Mouse (Mus musculus) embryonic facial prominence, embryonic 10.5 days (tissue): Measurements from ENCODE around the gene Fcho1. TPM values are rescaled to one million over a fixed set of nuclear protein-coding genes. Genes with fewer than 3 reads are reported as not detected.

ENCODE experiments used
- DNase-seq: peaks from one replicate; pipeline ENCODE4 v3.0.0-alpha.2; 2017; ENCODE audit warnings: low spot score
- H3K27ac ChIP-seq: fragments of 300-500 bp; sonication (generic); replicated peaks from 2 replicates; pipeline ENCODE4 v1.5.1; 2016; ENCODE audit warnings: mild to moderate bottlenecking
- H3K27me3 ChIP-seq: fragments of 300-500 bp; sonication (generic); replicated peaks from 2 replicates; pipeline ENCODE4 v1.6.1; 2016; ENCODE audit warnings: low read depth, mild to moderate bottlenecking; ENCODE audit not compliant: poor library complexity, severe bottlenecking
- H3K36me3 ChIP-seq: fragments of 300-500 bp; sonication (generic); replicated peaks from 2 replicates; pipeline ENCODE4 v1.6.1; 2016; ENCODE audit warnings: mild to moderate bottlenecking, moderate library complexity
- H3K4me1 ChIP-seq: fragments of 300-500 bp; sonication (generic); 2 replicates; pipeline ENCODE4 v1.6.1; 2016
- H3K4me3 ChIP-seq: fragments of 300-500 bp; sonication (generic); 2 replicates; pipeline ENCODE4 v1.5.1; 2016; ENCODE audit warnings: mild to moderate bottlenecking, moderate library complexity
- H3K9me3 ChIP-seq: fragments of 300-500 bp; sonication (generic); 2 replicates; pipeline ENCODE4 v1.6.1; 2016; ENCODE audit warnings: mild to moderate bottlenecking
- WGBS: fragments of 180-500 bp; shearing (Covaris S2); methylation state at CpG from one replicate; pipeline ENCODE4 v1.1.7; 2016; 5-methylcytosine and 5-hydroxymethylcytosine counted together
- polyA plus RNA-seq: library from polyadenylated mRNA; unstranded; fragments of >200 nt; fragmentation: Nextera tagmentation; extraction: Ambion mirVana; gene quantifications from 2 replicates; pipeline ENCODE4 v1.2.1, GENCODE M21; 2016

Gene Fcho1
- polyA plus RNA-seq, 1 experiment from 2014 or later: 7.9 TPM

GRCm38 (mm10) chr8:71666855-71667254 lies 58.7 kb downstream of the Fcho1 start:
- no peaks in the 10 kb centered on the region for H3K36me3 ChIP-seq
- no peak overlapping the region for H3K27ac ChIP-seq
- peaks cover 85% of the 10 kb centered on the region for H3K27me3 ChIP-seq
- no peak for DNase-seq
- no peaks in the 10 kb centered on the region for H3K9me3 ChIP-seq
- no peak overlapping the region for H3K4me3 ChIP-seq
- 55% methylated on average over 1 of the region's 1 CpGs for WGBS
- H3K4me1 ChIP-seq: peaks cover 65% of the 10 kb centered on the region

GRCm38 (mm10) chr8:71665331-71666130 lies 60.0 kb downstream of the Fcho1 start:
- H3K36me3 ChIP-seq: no peaks in the 10 kb centered on the region

GRCm38 (mm10) chr8:71660325-71661120 lies 65.0 kb downstream of the Fcho1 start:
- DNase-seq: peak; percentile 88
- Histone ChIP-seq H3K36me3 (no peaks in the 10 kb centered on the region), H3K9me3 (no peaks in the 10 kb centered on the region), H3K27ac (no peak overlapping the region), H3K4me1 (peaks cover 13% of the 10 kb centered on the region), H3K27me3 (peaks cover 90% of the 10 kb centered on the region), H3K4me3 (no peak overlapping the region)
- WGBS: 6% methylated on average over 36 of the region's 36 CpGs

More at GRCm38 (mm10) chr8:71665331-71666130, 60.0 kb downstream of the Fcho1 start:
- H3K27ac ChIP-seq: peak overlapping the region; percentile 74
- WGBS: 3% methylated on average over 22 of the region's 22 CpGs
- H3K9me3 ChIP-seq: no peaks in the 10 kb centered on the region
- peak; percentile 95 for DNase-seq
- H3K4me1 ChIP-seq: peaks cover 52% of the 10 kb centered on the region
- peaks cover 86% of the 10 kb centered on the region for H3K27me3 ChIP-seq
- peak overlapping the region; percentile 48 for H3K4me3 ChIP-seq

DNA sequence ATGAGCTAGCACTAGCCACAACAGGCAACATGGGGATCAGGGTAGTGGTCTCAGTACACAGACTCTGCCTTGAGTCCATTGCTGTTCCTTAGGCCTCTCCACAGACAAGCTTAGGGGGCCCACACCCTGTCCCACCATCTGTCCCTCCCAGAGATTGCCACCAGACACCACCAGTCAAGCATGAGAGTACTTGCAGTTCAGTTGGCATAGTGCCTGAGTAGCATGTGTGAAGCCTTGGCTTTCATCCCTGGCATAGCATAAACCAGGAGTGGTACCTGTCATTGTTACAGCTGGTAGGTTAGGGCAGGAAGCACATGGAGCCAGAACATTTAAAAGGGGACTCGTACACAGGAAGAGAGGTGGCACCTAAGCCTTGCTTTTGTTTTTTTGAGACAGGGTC lies 65.8 kb downstream of the Fcho1 start:
- 54% methylated on average over 1 of the region's 1 CpGs for WGBS
- Histone ChIP-seq H3K9me3 (no peaks in the 10 kb centered on the region), H3K36me3 (no peaks in the 10 kb centered on the region), H3K4me1 (peaks cover 9% of the 10 kb centered on the region), H3K27me3 (peaks cover 98% of the 10 kb centered on the region), H3K4me3 (no peak overlapping the region), H3K27ac (no peak overlapping the region)
- DNase-seq: no peak

- peaks cover 98% of the 10 kb centered on the region for H3K27me3 ChIP-seq
- WGBS: 29% methylated on average over 17 of the region's 17 CpGs
- H3K36me3 ChIP-seq: no peaks in the 10 kb centered on the region
- no peaks in the 10 kb centered on the region for H3K9me3 ChIP-seq
- H3K27ac ChIP-seq: no peak overlapping the region
- no peak for DNase-seq
- H3K4me1 ChIP-seq: peaks cover 12% of the 10 kb centered on the region
- H3K4me3 ChIP-seq: no peak overlapping the region
Observed at GRCm38 (mm10) chr8:71658515-71659049, 66.9 kb downstream of the Fcho1 start.

Other genes with a start within 250 kb of the Fcho1 start
- 2.4 and 3.2 TPM in 2 replicates for gene Ano8, start 239.8 kb downstream of the Fcho1 start, polyA plus RNA-seq
- 24.5 and 25.3 TPM in 2 replicates for gene Gtpbp3, start 237.6 kb downstream of the Fcho1 start, polyA plus RNA-seq
- 58.0 and 59.2 TPM in 2 replicates for gene Plvap, start 214.0 kb downstream of the Fcho1 start, polyA plus RNA-seq
- 0.12 and 0.26 TPM in 2 replicates for gene Ccdc194, start 200.0 kb downstream of the Fcho1 start, polyA plus RNA-seq
- gene Bst2, start 188.3 kb downstream of the Fcho1 start, polyA plus RNA-seq: 5.8 and 7.2 TPM in 2 replicates
- gene Mvb12a, start 182.8 kb downstream of the Fcho1 start, polyA plus RNA-seq: 76.9 and 80.7 TPM in 2 replicates
- 0.52 and 0.54 TPM in 2 replicates for gene Tmem221, start 166.8 kb downstream of the Fcho1 start, polyA plus RNA-seq
- gene Nxnl1, start 159.1 kb downstream of the Fcho1 start, polyA plus RNA-seq: 0.15 TPM in 1 of 2 replicates, not detected in the other
- gene Slc27a1, start 156.8 kb downstream of the Fcho1 start, polyA plus RNA-seq: 21.8 and 30.7 TPM in 2 replicates
- 249 and 260 TPM in 2 replicates for gene Pgls, start 133.5 kb downstream of the Fcho1 start, polyA plus RNA-seq
- gene Fam129c, start 128.1 kb downstream of the Fcho1 start, polyA plus RNA-seq: 4.8 and 5.0 TPM in 2 replicates
- gene Colgalt1, start 114.7 kb downstream of the Fcho1 start, polyA plus RNA-seq: 52.1 and 53.7 TPM in 2 replicates
- 2.2 TPM in 2 replicates for gene Unc13a, start 54.0 kb downstream of the Fcho1 start, polyA plus RNA-seq
- gene Jak3, start 49.4 kb downstream of the Fcho1 start, polyA plus RNA-seq: 3.6 and 4.0 TPM in 2 replicates
- gene Insl3, start 36.5 kb downstream of the Fcho1 start, polyA plus RNA-seq: 0.55 TPM in 1 of 2 replicates, not detected in the other
- gene B3gnt3, start 23.9 kb downstream of the Fcho1 start, polyA plus RNA-seq: 0.54 and 0.72 TPM in 2 replicates
- 4.6 and 5.5 TPM in 2 replicates for gene Zfp709, start 156.3 kb upstream of the Fcho1 start, polyA plus RNA-seq
- 8.4 TPM in 2 replicates for gene Zfp882, start 182.9 kb upstream of the Fcho1 start, polyA plus RNA-seq
- gene Zfp617, start 182.9 kb upstream of the Fcho1 start, polyA plus RNA-seq: 33.0 and 33.1 TPM in 2 replicates
- 27.3 and 27.7 TPM in 2 replicates for gene Zfp961, start 225.3 kb upstream of the Fcho1 start, polyA plus RNA-seq